Mouse (Mus musculus) WW6 (cell line): ENCODE results near the gene Fnbp1.

ENCODE experiments used
- DNase-seq: peaks from one replicate; pipeline ENCODE4 v3.0.0-alpha.2; 2013; ENCODE audit warnings: low read depth, low spot score

Gene Fnbp1

DNA sequence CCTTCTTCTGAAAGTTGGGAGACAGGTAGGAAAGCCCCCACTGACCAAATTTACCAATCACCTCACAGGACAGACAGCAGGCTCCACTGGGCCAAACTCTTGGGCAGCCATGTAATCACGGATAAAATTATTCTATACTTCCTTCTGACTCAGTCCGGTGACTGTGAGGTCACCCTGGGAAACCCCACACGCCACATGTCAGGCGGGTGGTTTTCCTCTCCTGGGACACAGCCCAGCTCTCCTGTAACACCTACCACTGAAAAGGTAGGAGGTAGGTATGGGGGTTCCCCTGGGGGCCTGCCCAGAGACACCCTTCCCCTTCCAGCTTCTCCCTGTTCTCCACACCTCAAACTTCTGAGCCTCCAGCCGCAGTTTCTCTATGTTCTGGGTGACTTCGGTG, 105.0 kb downstream of the Fnbp1 start:
- DNase-seq = no peak

GRCm38 (mm10) chr2:31031972-31032371, 109.8 kb downstream of the Fnbp1 start:
- DNase-seq = no peak

DNA sequence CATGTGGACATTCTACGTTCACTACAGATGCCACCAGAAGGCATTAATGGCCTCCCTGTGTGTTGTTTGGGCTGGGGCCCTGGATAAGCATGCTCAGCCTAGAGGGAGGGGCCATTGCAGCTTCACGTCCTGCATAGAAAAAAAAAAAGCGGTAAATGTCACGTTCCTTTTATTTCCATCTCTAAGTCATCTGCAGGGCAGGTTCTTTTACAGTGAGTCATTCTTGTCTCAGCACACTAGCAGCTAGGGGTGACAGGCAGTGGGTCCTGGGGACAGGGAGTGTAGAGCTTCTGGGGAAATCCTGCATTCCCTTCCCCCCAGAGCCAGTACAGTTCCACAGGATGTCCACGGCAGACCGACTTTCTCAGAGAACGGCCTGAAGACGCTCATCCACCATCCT, 115.2 kb downstream of the Fnbp1 start:
- DNase-seq = no peak

GRCm38 (mm10) chr2:31025458-31025857, 116.3 kb downstream of the Fnbp1 start:
- DNase-seq = no peak

DNA sequence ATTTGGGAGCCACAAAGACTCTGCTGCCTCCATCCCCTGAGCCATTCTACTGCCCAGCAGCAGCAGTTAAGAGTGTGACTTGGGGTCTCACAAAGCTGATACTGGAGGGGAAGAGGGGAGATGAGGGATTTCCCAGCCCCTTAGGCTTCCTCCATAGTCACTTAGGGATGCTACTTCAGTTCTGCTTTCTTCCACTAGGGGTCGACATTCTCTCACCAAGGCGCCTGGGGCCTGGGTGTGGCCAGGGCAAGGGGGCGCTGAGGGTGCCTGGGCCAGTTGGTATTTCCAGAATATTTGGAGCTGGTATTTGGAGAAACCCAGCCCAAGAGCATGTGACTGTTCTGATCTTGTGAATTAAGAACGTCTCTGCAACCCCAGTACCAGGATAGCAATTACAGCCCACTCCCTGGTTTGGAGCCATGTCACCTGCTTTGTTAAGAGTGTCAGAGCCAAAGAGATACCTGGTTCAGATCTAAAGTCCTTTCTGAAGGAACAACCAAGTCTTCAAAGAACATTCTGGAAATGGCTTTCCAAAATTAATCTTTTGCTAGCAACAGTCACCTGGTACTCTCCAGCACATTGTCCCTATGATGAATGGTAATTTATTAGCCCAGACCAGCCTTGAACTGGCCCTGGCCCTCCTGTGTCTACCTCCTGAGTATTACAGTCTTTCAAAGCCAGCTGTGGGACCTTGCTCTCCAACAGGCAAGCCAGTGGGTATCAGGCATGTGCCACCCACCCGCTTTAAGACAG, 117.0 kb downstream of the Fnbp1 start:
- DNase-seq = peak; percentile 28

DNA sequence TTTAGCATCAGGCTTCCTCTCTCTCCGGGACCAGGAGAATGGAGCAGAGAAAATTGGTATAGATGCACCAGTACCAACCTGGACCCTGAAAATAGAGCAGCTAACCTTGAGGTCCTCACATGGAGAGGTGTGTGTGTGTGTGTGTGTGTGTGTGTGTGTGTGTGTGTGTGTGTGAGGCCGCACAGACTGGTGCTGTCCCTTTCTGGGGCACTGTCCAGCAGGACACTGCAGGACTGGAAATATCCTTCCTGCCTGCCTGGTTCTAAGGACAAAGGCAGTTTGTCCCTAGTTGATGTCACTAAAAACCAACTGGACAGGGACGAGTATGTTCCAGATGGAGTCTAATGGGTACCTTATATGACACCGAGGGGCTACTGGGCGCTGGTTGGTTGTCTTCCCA, 117.9 kb downstream of the Fnbp1 start:
- no peak for DNase-seq

- DNase-seq = no peak
Measured at GRCm38 (mm10) chr2:31020202-31020601, 121.6 kb downstream of the Fnbp1 start.

GRCm38 (mm10) chr2:31019011-31019410, 122.8 kb downstream of the Fnbp1 start:
- DNase-seq = no peak

GRCm38 (mm10) chr2:31018519-31018918, 123.3 kb downstream of the Fnbp1 start:
- DNase-seq = no peak

DNA sequence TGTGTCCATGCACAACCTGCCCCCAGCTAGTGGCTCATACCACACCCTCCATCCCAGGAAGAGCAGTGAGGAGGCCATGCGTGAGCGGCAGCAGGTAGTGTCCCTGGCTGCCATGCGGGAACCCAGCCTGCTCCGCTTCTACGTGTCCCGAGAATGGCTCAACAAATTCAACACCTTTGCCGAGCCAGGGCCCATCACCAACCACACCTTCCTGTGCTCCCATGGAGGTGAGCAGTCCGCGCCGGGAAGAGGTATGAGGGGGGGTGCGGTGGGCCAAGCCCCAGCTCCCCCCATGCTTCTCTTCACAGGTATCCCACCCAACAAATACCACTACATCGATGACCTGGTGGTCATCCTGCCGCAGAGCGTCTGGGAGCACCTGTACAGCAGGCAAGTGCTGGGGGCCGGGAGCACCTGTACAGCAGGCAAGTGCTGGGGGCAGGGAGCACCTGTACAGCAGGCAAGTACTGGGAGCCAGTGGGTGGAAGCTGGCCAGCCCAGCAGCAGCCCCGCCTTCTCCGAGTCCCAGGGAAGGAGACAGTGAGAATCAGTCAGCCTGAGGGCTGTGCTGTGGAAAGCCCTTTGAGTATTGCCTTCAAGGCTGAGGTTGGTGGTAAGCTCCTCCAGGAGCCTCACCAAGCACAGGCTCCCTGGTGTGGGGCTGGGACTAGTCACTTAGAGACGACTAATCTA, 124.0 kb downstream of the Fnbp1 start:
- DNase-seq = no peak

DNA sequence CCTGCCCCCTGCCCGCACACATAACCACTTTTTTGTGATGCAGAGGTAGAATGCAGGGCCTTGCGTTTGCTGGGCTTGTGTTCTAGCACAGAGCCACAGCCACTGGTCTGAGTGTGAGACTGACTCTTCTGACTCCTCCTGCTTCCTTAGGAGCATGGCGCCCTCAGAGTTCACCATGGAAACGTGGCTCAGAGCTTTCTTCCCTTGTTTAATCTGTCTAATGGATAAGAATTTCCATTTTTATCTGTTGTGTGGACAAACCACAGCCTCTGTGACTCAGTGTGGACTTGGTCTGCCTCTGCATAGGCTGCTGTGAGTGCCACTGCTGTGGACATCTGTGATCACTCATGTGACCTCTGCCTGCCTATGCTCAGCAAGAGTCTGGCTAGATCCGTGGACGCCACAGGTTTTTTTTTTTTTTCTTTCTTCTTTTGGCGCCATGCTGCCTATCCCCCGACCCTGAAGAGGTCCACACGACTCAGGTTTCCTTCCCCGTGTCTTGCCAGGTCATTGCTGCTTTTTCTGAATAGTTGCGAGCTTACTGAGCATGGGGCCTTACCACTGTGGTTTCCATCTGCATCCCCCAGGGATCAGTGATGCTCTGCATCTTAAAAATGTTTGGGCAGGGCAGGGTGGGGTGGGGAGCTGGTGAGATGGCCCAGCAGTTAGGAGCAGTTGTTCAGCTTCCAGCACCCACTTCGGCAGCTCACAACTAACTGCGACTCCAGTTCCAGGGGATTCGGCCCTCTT, 128.3 kb downstream of the Fnbp1 start:
- no peak for DNase-seq

- DNase-seq = no peak
Measured at GRCm38 (mm10) chr2:31007208-31007607, 134.6 kb downstream of the Fnbp1 start.

- DNase-seq = no peak
Measured at GRCm38 (mm10) chr2:31006434-31006833, 135.4 kb downstream of the Fnbp1 start.

DNA sequence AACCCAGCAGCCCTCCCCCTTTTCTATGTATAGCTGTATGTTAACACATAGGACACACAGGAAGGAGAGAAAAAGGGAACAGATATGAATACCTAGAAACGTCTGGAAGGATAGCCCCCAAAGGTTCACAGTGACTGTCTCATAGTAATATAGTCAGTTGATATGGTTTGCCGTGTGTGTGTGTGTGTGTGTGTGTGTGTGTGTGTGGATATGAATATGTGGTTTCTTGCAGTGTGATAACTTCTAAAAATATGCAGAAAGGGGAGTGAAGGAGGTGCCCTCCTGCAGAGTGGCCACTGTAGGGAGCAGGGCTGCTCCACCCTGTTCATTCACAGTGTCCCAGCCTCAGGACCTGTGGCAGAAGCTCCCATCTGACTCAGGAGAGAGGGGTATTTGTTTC, 136.4 kb downstream of the Fnbp1 start:
- DNase-seq = no peak

DNA sequence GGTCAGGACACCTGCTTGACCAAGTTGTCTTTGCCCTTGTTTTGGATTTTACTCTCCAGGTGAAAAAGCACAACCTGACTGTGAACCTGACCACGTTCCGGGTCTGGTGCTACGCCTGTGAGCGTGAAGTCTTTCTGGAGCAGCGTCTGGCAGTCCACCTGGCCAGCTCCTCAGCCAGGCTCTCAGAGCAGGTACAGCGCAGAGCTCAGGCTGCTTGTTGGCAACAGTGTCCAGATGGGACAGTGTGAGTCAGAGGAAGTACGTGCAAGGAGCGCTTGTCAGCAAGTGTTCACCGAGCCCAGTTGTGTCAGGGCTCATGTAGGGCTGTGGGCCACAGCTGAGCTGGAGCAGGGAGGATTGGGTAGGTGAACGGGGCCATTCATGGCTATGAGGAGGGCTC, 139.0 kb downstream of the Fnbp1 start:
- DNase-seq = no peak

DNA sequence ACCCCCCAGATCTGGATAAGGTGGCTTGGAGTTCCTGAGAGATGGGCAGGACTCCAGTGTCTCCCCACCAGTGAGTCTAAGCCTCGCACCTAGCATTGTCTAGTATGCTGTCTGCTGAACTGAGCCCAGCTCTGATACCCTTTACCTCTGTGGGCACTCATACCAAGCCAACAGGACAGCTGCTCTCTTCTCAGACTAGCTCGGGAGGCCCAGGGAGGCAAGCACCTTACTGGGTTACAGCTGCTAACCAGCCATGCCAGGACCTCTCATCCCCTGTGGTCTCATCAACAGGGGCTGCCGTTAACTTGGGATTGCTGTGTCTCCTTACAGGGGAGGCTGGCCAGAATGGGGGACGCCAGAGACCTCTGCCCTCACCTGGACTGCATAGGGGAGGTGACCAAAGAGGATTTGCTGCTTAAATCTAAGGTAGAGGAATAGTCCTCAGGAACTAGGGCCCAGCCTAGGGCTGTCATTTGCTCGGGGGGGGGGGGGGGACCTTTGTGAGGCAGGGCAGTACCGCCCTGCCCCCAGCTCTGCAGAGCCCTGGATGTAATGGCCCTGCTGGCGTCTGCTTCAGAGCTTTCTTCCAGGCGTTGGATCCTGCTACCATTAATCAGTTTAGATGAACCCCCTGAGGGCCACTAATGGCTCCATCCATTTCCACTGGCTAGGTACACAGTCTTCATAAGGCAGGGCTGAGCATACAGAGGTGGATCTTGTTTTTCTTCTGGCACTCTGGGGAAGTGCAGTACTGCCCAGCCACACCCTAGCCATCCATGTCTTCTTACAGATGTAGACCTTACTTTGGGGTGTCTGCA, 143.2 kb downstream of the Fnbp1 start:
- no peak for DNase-seq

GRCm38 (mm10) chr2:30995432-30995996, 146.3 kb downstream of the Fnbp1 start:
- DNase-seq = no peak

GRCm38 (mm10) chr2:30994853-30995252, 147.0 kb downstream of the Fnbp1 start:
- no peak for DNase-seq

DNA sequence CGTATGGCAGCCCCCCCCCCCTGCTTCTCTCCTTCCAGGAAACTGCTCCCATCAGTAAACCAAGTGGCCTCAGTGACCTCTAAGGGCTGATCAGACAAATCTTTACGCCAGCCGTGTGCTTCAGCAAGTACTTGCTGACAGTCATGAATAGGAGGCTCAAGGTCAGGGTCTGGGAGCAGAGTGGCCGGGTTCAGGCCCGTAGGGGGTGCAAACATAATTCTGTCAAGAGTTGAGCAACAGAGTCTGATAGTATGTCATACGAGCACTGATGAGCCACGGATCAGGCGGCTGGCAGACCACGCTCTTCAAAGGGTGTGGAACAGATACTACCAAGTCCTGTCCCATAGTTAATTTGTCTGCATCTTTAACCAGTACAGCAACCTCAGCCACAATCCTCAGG, 151.6 kb downstream of the Fnbp1 start:
- no peak for DNase-seq

DNA sequence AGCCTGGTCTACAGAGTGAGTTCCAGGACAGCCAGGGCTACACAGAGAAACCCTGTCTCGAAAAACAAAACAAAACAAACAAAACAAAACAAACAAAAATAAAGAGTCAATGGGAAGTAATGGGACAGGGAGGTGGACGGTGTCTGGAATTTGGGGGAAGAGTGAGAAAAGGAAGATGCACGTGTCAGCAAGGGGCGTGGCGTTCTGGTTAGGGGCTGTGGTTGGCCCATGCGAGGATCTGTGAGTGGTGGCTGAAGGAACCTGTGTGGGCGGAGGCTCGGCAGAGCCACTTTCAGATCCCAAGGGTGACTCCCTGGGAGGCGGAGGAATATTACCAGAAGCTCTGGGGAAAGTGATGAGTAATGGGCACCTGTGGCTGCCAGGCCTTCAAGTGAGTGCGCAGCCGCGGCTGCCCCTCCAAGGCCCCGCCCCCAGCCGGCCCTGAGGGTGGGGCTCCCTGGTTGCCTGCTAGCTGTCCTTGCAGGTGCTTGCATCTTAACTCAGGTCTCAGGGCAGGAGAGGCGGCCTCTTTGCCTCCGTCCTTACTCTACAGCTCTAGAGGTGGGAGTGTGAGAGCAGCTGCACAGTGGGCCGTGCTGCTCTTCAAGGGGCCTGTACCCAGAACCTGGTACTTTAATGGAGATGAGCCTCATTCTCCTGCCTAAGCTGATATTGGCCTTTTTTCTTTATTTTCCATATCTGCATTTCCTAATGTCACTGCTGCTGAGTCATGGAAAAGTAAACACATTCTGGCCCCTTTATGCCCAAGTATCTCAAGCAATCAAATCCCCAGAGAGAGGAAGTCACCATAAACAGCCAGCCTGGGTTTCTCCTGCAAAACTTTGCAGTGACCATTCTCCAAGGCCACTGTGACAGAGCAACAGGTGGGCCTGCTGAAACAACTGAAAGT, 156.4 kb downstream of the Fnbp1 start:
- peak; percentile 69 for DNase-seq
